In the genomic region with DNA sequence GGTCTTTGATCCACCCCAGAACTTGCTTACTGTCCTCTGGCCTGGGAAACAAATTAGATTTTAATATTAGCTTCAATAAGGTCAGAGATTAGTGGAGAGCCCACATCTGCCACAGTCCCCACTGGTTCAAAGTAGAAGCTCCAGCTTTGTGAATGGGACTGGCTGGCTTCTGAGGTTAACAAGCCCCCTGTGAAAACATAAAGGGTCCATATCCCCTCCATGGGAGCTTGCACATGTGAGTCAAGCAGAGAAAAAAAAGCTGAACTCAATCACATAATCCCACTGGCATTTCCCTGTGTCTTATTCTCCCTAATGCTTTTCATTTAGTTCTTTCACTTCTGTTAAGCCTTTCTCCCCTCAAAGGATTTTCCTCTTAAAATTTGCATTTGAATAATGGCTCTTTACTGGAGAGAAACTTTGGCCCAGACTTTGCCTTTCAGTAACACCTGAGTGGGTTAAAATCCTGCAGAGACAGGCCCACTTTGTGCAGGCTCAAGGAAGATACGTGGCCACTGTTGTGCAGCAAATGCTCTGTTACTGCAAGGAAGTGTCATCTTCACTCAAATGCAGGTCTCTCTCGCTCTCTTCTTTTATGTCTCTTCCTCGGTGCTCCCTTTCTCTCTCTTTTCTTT, we compare ENCODE assay signal across 32 mouse cellular contexts.
A peak's percentile ranks its signal among the peaks of the same experiment; 100 is the strongest.
DNase-seq lines count a peak whose midpoint lies in the region; ATAC-seq and TF ChIP-seq lines count a peak whose summit lies in the region.
"Had no signal": no experiment of that assay in that cellular context is flagged by ENCODE, and none has a peak within 500 bp of the region (broad histone marks: within the 10 kb centered on the region; RNA-seq: fewer than 3 reads in every experiment).

No protein-coding gene starts in this region.

- H3K9ac ChIP-seq in forebrain, postnatal 0 days: no peak overlapping the region
- H3K9ac ChIP-seq in forebrain, embryonic 12.5 days: no peak overlapping the region
- H3K9ac ChIP-seq in midbrain, embryonic 12.5 days (replicated peaks): no peak overlapping the region
- H3K9ac ChIP-seq: heart, embryonic 12.5 days; kidney, embryonic 15.5 days; limb, embryonic 15.5 days; liver, embryonic 14.5 days; lung, embryonic 14.5 days; neural tube, embryonic 13.5 days; stomach, embryonic 15.5 days had no signal

- no peak overlapping the region for H3K4me3 ChIP-seq in forebrain, embryonic 10.5 days
- no peak overlapping the region for H3K4me3 ChIP-seq in forebrain, postnatal 0 days (ENCODE audit: low read depth, low read length)
- H3K4me3 ChIP-seq in forebrain, embryonic 12.5 days (replicated peaks): no peak overlapping the region
- H3K4me3 ChIP-seq in midbrain, embryonic 12.5 days: no peak overlapping the region
- H3K4me3 ChIP-seq: heart, embryonic 12.5 days; hindbrain, embryonic 10.5 days; kidney, embryonic 15.5 days; limb, embryonic 15.5 days; myocyte; neural tube, embryonic 13.5 days; stomach, embryonic 15.5 days had no signal

- no peaks in the 10 kb centered on the region for H3K36me3 ChIP-seq in forebrain, embryonic 10.5 days (replicated peaks)
- H3K36me3 ChIP-seq in forebrain, postnatal 0 days (ENCODE audit: insufficient read depth): no peaks in the 10 kb centered on the region
- H3K36me3 ChIP-seq in forebrain, embryonic 12.5 days (replicated peaks): no peaks in the 10 kb centered on the region
- no peaks in the 10 kb centered on the region for H3K36me3 ChIP-seq in midbrain, embryonic 12.5 days
- H3K36me3 ChIP-seq: heart, embryonic 12.5 days; hindbrain, embryonic 10.5 days; kidney, embryonic 15.5 days; limb, embryonic 15.5 days; stomach, embryonic 15.5 days had no signal

- no peaks in the 10 kb centered on the region for H3K9me3 ChIP-seq in forebrain, embryonic 10.5 days
- no peaks in the 10 kb centered on the region for H3K9me3 ChIP-seq in forebrain, postnatal 0 days (ENCODE audit: low read length)
- no peaks in the 10 kb centered on the region for H3K9me3 ChIP-seq in forebrain, embryonic 12.5 days
- H3K9me3 ChIP-seq in midbrain, embryonic 12.5 days: no peaks in the 10 kb centered on the region
- H3K9me3 ChIP-seq: heart, embryonic 12.5 days; hindbrain, embryonic 10.5 days; kidney, embryonic 15.5 days; limb, embryonic 15.5 days; neural tube, embryonic 13.5 days; stomach, embryonic 15.5 days had no signal

- peak; percentile 27 for DNase-seq in forebrain, embryonic 10.5 days (ENCODE audit: extremely low spot score, low spot score)
- no peak for DNase-seq in forebrain, postnatal 0 days
- peak; percentile 71 for DNase-seq in R1 (ENCODE audit: low read depth, low spot score)
- DNase-seq in kidney, postnatal 25 days: no peak
- no peak for DNase-seq in frontal cortex, postnatal 36 days (ENCODE audit: low spot score in 2 of 2)
- DNase-seq: adrenal gland, postnatal 10 days; cerebellum, adult 2 months; cerebellum, postnatal 36 days; gastrocnemius, postnatal 10 days; heart, postnatal 10 days; kidney, postnatal 4 days; left cerebral cortex, postnatal 4 days; lung, embryonic 14.5 days; lung, postnatal 36 days; right cerebral cortex, adult 18-20 months; thymus, adult 18-20 months; thymus, postnatal 4 days had no signal

- H3K27me3 ChIP-seq in forebrain, embryonic 10.5 days (ENCODE audit: poor library complexity, severe bottlenecking): no peaks in the 10 kb centered on the region
- no peaks in the 10 kb centered on the region for H3K27me3 ChIP-seq in forebrain, postnatal 0 days (ENCODE audit: insufficient read depth, low read length)
- no peaks in the 10 kb centered on the region for H3K27me3 ChIP-seq in forebrain, embryonic 12.5 days
- no peaks in the 10 kb centered on the region for H3K27me3 ChIP-seq in midbrain, embryonic 12.5 days
- H3K27me3 ChIP-seq: heart, embryonic 12.5 days; kidney, embryonic 15.5 days; limb, embryonic 15.5 days; neural tube, embryonic 13.5 days; stomach, embryonic 15.5 days had no signal

- no peak overlapping the region for H3K4me2 ChIP-seq in forebrain, postnatal 0 days (ENCODE audit: low read depth)
- H3K4me2 ChIP-seq in forebrain, embryonic 12.5 days: no peak overlapping the region
- H3K4me2 ChIP-seq in midbrain, embryonic 12.5 days (replicated peaks): no peak overlapping the region
- H3K4me2 ChIP-seq: heart, embryonic 12.5 days; kidney, embryonic 15.5 days; limb, embryonic 15.5 days; lung, embryonic 14.5 days; neural tube, embryonic 13.5 days; stomach, embryonic 15.5 days had no signal

- no peak for ATAC-seq in forebrain, postnatal 0 days
- peak; percentile 79; the same call in 1 of the 2 replicates for ATAC-seq in forebrain, embryonic 12.5 days (ENCODE audit: low FRiP score)
- peak; percentile 92 for ATAC-seq in midbrain, embryonic 12.5 days (ENCODE audit: low FRiP score, low read depth)
- no peak for ATAC-seq in megakaryocyte progenitor cell, adult 5-6 weeks (replicated peaks; ENCODE audit: poor library complexity)
- ATAC-seq: activated CD4-positive, CD25-positive, alpha-beta regulatory T cell, adult 4 months; CD4-positive, CD25-positive, alpha-beta regulatory T cell, adult 4 months; hindbrain, postnatal 0 days; intestine, postnatal 0 days had no signal

- 19% methylated on average over 3 of the region's 3 CpGs for WGBS in forebrain, embryonic 10.5 days
- WGBS in forebrain, postnatal 0 days: 9% methylated on average over 3 of the region's 3 CpGs
- 15% methylated on average over 3 of the region's 3 CpGs for WGBS in forebrain, embryonic 12.5 days
- WGBS in midbrain, embryonic 12.5 days: 17% methylated on average over 3 of the region's 3 CpGs

- H3K27ac ChIP-seq in forebrain, embryonic 10.5 days: peak overlapping the region; percentile 82
- H3K27ac ChIP-seq in forebrain, postnatal 0 days (ENCODE audit: low read depth, low read length): no peak overlapping the region
- H3K27ac ChIP-seq in forebrain, embryonic 12.5 days: peak overlapping the region; percentile 57
- 0 out of 2 replicates have a peak overlapping the region, but pooled peaks have one; percentile 15 for H3K27ac ChIP-seq in midbrain, embryonic 12.5 days (replicated peaks)
- H3K27ac ChIP-seq: hindbrain, embryonic 10.5 days; hindbrain, postnatal 0 days; kidney, embryonic 15.5 days; limb, embryonic 15.5 days; liver, embryonic 14.5 days; neural tube, embryonic 13.5 days; stomach, embryonic 15.5 days had no signal

- H3K4me1 ChIP-seq in forebrain, embryonic 10.5 days: peaks cover 24% of the 10 kb centered on the region
- no peaks in the 10 kb centered on the region for H3K4me1 ChIP-seq in forebrain, postnatal 0 days (ENCODE audit: insufficient read depth)
- H3K4me1 ChIP-seq in forebrain, embryonic 12.5 days: peaks cover 13% of the 10 kb centered on the region
- peaks cover 10% of the 10 kb centered on the region for H3K4me1 ChIP-seq in midbrain, embryonic 12.5 days
- H3K4me1 ChIP-seq: heart, embryonic 12.5 days; kidney, embryonic 15.5 days; limb, embryonic 15.5 days; stomach, embryonic 15.5 days had no signal

- no peak for TF ChIP-seq CTCF in forebrain, postnatal 0 days (IDR thresholded peaks at IDR 0.05; ENCODE audit: low read depth)

Comparison
In these comparisons a context has a peak if more than half of its experiments do, and no peak if none do; other contexts are left out.
1. DNase-seq: peak in forebrain, embryonic 10.5 days (single experiment) and R1 (single experiment); none in forebrain, postnatal 0 days (single experiment), kidney, postnatal 25 days (0 of 2) and frontal cortex, postnatal 36 days (0 of 2).
2. ATAC-seq: peak in forebrain, embryonic 12.5 days (single experiment) and midbrain, embryonic 12.5 days (single experiment); none in forebrain, postnatal 0 days (single experiment) and megakaryocyte progenitor cell, adult 5-6 weeks (single experiment).